Mouse (Mus musculus) neutrophil, adult 5-6 weeks (primary cell): ENCODE data around the gene Ralgapb. TPM values are rescaled to one million over a fixed set of nuclear protein-coding genes. Genes with fewer than 3 reads are reported as not detected.
"Not testable (repeated sequence)": the region's sequence is repeated elsewhere in the genome, so short reads cannot be mapped to it uniquely, and the experiment has no call there.

Source experiments
- ATAC-seq: fragments of 151-379, 151-347 bp; 2 replicates; pipeline ENCODE4 v1.8.0; 2017; ENCODE audit warnings: mild to moderate bottlenecking, moderate TSS enrichment; ENCODE audit not compliant: insufficient number of reproducible peaks, poor library complexity, low FRiP score, severe bottlenecking; ENCODE audit errors: extremely low read depth
- total RNA-seq: library from RNA; stranded (forward); fragments of 200-1000 nt; gene quantifications from 2 replicates; pipeline ENCODE4 v1.2.3, GENCODE M21; 2017

Gene Ralgapb
- total RNA-seq, 1 experiment from 2014 or later: 71.7 TPM

GRCm38 (mm10) chr2:158396369-158396768 lies 13.3 kb upstream of the Ralgapb start:
- ATAC-seq: no peak

DNA sequence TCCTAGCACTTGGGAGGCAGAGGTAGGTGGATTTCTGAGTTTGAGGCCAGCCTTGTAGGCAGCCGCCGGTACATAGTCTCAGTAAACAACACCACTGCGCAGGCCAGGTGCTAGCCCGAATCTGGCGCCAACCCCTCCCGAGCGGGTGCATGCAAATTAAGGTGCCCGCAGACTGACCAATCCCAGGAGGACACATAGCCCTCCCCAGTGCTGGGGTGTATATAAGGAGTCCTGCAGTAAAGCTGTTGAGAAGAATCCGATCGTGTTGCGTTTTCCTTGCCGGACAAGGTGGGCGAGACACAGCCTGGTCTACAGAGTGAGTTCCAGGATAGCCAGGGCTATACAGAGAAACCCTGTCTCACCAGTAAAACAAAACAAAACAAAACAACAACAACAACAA lies 12.5 kb upstream of the Ralgapb start:
- not testable (repeated sequence) for ATAC-seq

DNA sequence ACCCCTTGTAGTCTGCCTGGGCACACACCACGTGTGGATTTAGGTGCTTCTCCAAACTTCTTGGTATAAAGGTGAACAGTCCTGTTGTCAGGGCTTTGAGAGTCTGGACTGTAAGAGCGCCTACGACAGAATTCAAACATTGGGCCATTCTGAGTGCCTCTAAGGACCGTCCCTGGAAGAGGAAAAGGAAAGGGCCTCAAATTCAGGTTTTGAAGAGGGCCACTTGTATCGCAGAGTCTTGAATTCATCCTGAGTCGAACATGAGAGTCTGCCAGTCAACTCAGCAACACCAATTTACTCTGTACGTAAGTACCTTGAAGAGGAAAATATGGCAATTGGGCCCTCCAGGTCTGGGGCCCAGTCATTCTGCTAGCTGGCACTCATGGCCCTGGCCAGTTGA lies 6.7 kb upstream of the Ralgapb start:
- ATAC-seq: no peak

GRCm38 (mm10) chr2:158408997-158409594 lies 552 bp upstream of the Ralgapb start:
- ATAC-seq: no peak

DNA sequence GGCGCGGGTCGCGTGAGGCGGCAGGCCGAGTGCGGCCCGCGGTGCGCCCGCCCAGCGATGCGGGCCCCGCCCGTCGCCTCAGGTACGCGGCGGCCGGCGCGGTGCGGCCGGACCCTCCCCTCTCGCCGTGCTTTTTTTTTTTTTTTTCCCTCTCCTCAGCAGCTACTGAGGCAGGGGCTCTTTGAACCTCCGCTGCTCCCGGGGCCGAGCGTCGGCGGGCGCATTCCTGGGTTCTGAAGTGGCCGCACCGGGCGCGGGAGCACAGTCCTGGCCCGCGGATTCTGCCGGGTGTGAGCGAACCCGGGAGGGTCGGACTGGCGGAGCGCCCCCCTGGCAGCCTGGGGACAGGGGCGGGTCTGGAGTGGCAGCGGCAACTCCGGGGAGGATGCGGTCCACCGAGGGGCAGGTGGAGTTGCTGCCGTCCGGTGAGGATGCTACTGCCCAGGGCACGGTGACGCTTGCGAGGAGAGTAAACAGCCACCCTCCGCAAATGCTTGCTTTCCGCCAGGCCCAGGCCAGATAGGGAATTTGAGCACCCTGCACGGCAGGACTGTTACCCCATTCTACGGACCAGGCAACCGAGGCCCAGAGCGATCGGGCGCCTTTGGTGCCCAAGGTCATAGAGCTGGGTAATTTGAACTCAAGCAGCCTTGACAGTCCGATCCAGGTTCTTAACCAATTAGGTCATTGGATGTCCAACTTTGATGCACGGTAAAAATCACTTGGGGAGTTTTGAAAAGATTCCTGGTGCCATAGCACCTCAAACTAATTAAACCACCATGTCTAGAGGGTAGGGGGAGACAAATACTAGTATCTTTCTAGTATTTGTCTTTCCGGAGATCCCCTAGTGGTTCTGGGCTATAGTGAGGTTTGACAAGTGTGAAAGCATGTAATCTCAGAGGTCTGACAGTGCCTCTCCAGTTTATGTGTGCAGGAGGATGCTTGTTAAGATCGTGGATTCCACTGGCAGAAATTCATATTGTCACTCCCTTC lies 670 bp downstream of the Ralgapb start:
- ATAC-seq: no peak

GRCm38 (mm10) chr2:158413240-158413639 lies 3.6 kb downstream of the Ralgapb start:
- no peak for ATAC-seq

GRCm38 (mm10) chr2:158415826-158416225 lies 6.2 kb downstream of the Ralgapb start:
- ATAC-seq: no peak

- no peak for ATAC-seq
These were observed 9.0 kb downstream of the Ralgapb start for GRCm38 (mm10) chr2:158418663-158419062.

DNA sequence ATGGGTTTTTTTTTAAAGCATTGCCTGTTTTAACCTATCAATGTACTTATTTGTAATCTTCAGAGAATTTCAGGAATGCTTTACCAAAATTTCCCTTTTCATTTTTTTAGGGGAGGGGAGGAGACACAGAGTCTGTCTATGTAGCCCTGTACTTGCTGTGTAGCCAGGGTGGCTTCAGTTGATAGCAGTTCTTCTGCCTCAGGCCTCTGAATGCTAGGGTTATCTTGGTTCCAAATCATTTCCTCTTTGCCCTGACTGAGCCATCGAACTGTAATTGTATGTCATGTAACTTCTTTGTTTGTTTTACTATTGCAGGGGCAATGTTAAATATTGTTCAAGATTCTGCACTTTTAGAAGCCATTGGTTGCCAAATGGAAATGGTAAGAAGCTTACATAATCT lies 36.2 kb downstream of the Ralgapb start:
- no peak for ATAC-seq

- no peak for ATAC-seq
These were observed 40.2 kb downstream of the Ralgapb start for GRCm38 (mm10) chr2:158449845-158450244.

DNA sequence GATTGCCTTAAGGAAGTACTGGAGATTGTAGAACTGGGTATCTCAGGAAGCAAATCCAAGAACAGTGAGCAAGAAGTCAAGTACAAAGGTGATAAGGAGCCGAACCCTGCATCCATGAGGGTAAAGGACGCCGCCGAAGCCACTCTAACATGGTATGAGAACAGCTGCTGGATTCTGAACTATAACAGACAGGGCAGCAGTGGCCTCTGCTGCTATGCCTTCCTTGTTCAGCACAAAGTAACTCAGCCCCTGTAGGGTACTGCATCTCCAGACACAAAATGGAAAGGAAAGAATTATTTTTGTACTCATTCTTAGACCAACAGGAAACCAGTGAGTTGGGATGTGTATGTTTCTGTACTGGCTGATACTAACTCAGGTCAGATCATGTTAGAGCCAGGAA lies 46.8 kb downstream of the Ralgapb start:
- ATAC-seq: no peak

DNA sequence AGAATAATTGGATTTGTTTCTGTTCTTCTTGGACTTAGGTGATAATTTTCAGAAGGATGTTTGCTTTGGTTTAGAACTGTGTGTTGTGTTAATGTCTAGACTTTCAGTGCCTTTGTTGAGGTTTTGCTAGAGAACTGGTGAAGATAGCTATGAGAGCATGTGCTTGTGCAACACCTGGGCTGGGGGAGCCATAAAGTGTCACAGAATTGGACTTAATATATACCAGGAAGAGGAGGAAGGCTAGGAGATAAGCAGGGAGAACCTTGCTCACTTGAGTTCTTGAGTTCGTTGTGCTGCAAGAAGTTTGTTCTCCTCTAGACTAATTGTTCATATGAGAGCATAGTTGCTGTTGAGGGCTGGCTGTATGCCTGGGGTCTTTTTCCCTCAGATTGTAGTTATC lies 48.0 kb downstream of the Ralgapb start:
- no peak for ATAC-seq

DNA sequence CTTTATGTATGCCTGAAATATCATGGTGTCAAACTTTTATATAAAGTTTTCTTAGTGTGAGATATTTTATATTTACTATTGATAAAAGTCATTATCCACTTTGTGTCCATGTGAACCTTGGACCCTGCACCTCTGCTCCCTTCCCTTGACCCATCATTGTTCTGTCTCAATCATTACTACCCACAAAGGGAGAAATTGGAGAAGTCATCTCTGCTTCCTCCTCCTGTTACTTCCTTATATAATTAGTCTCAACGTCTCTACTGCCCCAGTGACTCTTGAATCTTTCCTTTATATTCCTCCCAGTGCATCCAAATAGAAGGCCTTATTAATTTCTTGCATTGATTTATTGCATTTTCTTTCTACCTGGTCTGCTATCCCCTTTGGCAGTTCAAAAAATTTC lies 52.8 kb downstream of the Ralgapb start:
- 0 out of 2 replicates have a peak, but pooled peaks have one; percentile 19 for ATAC-seq

- ATAC-seq: no peak
These were observed 64.5 kb downstream of the Ralgapb start for GRCm38 (mm10) chr2:158474159-158474558.

DNA sequence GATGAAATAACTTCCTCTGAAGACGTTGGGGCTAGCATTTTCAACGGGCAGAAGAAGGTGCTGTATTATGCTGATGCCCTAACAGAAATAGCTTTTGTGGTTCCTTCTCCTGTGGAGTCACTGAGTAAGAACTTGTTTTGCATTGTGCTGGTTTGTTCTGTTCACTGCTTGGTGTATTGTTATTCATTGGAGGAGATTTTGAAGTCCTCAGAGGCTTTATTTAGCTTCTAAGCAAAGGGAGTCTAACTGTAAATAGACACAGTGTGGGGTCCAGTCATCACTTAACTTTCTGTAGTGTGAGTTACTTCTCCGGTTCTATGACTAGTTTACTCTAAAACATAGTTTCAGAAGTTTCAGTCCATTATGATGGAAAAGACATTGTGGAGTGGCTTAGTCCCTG lies 68.0 kb downstream of the Ralgapb start:
- no peak for ATAC-seq

DNA sequence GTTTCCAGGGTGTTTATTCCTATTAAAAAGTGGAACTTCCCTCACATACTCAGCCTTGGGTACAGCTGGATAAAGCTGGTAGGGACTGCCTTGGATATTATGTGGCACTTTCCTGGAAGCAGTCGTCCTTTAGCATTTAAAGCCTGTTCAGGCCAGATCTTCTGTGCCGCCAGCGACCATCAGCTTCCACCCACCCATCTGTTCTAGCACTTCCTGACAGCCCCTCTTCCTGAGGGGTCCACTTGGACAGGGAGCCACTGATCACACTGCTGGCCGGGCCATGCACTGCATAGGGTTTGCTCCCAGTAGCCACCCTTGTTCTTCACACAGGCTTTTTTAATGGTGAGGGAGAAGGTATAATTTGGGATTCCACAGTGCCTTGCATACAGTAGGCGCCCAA lies 88.8 kb downstream of the Ralgapb start:
- no peak for ATAC-seq

DNA sequence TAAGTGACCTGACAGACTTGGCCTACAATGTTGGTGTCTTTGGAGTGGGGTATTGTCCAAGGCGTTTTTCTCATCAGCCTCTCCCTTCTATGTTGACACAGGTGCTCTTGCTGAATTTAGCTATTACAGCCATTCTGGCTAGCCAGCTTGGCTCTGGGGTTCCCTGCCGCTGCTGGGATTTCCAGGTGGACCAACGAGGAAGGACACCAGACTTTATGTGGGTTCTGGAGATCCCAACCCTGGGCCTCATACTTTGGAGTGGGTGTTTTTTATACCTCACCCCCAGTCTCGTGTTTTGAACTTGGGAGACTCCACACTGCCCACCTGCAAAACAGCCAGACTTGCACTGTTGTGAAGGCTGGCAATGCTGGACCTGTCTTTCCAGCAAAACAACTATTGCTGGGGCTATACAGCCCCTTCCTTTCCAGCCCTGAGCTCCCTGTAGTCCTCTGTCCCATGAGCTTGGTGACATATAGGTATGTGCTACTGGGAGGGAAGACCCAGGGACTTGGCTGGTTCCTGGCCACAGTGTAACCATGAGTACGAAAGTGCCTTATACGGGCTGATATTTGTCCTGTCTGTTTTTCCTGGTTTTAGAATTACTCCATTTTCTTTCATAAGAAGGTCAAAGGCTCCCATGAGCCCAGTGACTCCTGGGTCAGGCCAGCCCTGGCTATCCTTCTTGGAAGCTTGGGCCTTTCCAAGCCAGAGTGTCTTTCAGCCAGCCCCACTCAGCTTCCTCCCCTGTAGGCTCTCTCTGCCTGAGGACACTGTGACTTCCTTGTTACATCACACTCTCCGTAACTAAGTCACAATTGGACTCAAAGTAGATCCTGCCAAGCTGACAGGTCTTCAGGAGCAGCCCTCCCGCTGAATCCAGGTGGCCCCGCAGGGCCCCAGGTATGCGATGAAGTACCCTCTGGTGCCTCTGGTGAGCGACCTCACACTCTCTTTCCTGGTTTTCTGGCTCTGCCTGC lies 92.5 kb downstream of the Ralgapb start, which contains the start of gene Adig:
Gene Adig, plus strand, starts transcription at position 777 of the 977 bp plus-strand sequence.
- no peak for ATAC-seq

DNA sequence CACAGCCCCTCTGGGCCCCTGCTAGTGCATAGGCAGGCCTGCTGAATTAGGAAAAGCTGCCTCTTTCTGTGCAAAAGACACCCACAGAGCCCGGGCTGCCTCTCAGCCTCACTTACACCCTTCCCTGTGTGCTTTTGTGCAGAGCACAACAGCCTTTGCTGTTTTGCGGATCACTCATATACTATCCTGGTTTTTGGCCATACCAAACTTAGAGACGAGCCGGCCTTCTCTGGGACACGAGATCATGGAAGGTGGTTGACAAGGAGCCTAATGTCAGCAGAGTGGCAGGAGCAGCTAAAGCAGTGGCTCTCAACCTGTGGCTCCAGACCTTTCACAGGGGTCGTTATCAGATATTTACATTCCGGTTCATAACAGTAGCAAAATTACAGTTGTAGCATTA lies 93.6 kb downstream of the Ralgapb start:
- ATAC-seq: no peak

DNA sequence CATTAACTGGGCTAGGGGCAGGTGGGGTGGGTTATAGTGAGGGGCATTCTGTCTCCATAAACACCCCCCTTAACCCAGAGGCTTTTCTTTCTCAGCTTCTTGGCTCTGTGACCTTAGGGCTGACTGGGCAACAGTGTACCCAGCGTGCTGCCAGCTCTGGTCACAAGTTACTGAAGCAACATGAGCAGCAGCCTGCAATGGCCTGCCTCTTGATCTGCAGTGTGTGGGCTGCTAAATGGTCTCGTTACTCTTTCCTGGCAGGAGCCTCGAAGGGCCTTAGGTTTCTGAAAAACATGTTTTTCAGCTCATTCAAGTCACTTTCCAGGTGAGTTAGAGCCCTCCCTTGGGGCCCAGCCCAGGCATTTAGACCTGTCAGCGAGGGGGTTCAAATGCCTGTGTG lies 94.0 kb downstream of the Ralgapb start:
- ATAC-seq: no peak
